Mouse (Mus musculus) layer of hippocampus, postnatal 14 days (tissue): ENCODE measurements at regions not wholly inside any gene's neighbourhood (a gene's known extent, or its start where the extent isn't known, plus 50 kb on each side); places are given as distances from the start of the nearest gene placed in this dataset.
"Not testable (repeated sequence)": the region's sequence is repeated elsewhere in the genome, so short reads cannot be mapped to it uniquely, and the experiment has no call there.

Experiments
- DNase-seq, 2 experiments: peaks; one replicate each; pipeline ENCODE4 v3.0.0; 2021 to 2022; ENCODE audit warnings: low spot score in 2 of 2, mixed read lengths in 1 of 2

DNA sequence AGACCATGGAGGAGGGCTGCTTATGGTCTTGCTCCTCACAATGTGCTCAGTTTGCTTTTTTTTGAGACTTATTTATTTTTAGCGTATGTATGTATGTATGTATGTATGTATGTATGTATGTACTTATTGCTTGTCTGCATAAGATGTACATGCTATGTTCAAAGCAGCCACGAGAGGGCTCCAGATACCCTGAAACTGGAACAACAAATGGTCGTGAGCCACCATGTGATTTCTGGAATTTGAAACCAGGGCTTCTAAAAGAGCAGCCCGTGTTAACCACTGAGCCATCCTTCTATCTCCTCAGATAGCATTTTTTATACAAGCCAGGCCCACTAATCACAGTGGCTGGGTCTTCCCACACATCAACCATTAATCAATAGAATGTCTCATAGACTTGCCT is 611.2 kb downstream of the 5730507C01Rik start:
- DNase-seq: no peak

DNA sequence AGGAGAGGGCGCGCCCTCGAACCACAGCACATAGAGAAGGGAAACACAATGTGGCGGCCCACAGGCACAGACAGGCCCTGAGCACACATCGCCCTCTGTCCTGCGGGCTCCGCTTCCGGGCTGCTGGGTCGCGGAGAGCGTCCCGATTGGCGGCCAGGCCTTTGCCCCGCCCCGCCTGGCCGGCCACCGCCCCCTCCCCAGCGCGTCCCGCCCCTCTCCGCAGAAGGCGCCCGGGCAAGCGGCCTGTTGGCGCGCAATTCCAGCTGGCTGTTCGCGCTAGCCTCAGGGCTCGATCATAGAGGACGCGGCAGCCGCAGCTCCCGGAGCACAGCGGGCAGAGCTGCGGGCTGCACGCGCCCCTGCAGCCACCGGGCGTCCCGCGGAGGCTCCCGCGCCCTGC is 661.3 kb downstream of the 5730507C01Rik start:
- no peak for DNase-seq

DNA sequence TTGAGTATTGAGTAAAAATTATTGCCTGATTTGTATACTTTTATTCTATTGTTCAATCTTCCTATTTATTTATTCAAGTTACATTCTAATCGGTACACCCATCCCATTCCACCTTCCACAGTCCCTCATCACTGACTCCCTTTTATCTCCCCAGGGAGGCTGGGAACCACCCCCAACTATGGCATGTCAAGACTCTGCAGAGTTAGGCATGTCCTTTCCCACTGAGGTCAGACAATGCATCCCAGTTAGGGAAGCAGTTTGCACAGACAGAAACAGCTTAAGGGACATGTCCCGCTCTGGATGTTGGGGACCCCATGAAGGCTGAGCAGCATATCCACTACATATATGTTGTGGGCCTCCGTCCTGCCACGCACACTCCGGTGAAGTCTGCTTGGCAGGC is 678.1 kb downstream of the 5730507C01Rik start:
- DNase-seq: no peak

DNA sequence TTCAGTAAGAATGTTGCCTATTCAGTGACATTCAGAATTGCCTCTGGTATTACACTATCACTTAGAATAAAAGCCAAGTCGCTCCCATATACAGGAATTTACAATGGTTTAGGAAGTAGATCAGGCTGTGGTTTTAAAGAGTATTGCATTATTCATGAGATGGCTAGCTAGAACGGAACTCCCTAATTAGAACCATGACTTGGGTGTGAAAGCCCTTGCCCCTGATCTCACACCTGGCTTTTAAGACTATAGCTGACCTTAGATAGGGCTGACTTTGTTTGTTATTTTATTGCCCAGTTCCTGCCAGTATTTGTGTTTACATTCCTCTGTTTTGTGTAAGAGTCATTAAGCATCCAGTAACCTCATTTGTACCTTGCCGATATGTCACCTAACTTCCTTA is 678.7 kb downstream of the 5730507C01Rik start:
- not testable (repeated sequence) for DNase-seq

DNA sequence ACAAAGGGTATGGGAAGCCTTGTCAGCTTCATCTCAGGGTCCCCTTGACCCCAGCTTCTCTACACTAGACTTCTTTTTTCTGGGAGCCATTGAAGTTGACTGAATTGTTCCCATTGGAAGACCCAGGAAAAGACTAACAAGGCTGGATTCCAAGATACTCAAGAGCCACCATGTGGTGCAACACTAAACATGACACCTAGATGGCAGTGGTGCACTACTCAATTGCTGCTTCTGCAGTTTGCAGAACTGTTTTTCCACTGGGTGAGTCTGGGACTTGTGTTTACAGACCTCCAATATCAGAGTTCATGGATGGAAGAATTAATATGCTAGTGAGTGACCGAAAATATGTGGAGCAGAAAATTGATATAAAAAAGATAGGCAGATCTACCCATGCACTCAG is 709.7 kb downstream of the 5730507C01Rik start:
- not testable (repeated sequence) for DNase-seq

DNA sequence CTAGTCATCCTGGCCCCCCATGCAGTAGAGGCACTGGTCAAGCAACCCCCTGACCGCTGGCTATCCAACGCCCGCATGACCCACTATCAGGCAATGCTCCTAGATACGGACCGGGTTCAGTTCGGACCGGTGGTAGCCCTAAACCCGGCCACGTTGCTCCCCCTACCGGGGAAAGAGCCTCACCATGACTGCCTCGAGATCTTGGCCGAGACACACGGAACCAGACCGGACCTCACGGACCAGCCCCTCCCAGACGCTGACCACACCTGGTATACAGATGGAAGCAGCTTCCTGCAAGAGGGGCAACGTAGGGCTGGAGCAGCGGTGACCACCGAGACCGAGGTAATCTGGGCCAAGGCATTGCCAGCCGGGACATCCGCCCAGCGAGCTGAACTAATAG is 707.6 kb upstream of the Gm21863 start:
- peak; percentile 0 to 1 for DNase-seq

DNA sequence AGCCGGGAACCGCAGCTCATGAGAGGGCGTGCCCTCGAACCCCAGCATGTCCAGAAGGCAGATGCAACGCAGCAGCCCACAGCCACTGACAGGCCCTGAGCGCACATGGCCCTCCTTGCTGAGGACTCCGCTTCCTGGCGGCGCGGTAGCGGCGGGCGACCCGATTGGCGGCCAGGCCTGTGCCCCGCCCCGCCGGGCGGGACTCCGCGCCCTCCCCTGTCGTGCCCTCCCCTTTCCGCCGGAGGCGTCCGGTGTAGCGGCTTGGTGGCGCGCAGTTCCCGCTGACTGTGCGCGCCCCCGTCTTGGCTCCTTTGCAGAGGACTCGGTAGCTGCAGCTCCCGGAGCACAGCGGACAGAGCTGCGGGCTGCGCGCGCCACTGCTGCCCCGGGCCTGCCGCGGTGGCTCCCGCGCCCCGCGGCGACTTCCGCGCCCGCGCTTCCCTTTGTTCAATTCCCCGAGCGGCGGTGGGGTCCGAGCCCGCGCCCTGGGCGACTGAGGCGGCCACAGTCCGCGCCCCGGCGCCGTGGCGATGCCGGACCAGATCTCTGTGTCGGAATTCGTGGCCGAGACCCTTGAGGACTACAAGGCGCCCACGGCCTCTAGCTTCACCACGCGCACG is 665.9 kb upstream of the Gm21863 start:
- DNase-seq: peak; percentile 47 to 66

DNA sequence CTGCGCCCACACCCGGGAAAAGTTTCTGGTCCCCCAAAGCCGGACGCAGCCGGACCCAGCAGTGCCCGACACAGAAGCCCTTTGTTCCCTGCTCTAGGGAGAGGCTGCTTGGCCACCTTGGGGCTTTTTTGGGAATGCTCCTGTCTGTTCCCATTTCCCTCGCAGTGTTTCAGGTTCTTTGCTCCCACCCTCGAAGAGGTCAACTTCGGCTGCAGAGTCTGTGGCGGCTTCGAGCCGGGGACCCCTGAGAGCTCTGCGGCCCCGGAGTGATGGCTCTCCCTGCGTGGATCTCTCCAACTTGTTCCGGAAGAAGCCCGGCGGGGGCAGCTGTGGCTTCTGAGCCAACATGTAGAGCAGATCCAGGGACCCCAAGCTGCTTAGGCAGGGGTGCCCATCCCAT is 665.3 kb upstream of the Gm21863 start:
- DNase-seq: not testable (repeated sequence)

DNA sequence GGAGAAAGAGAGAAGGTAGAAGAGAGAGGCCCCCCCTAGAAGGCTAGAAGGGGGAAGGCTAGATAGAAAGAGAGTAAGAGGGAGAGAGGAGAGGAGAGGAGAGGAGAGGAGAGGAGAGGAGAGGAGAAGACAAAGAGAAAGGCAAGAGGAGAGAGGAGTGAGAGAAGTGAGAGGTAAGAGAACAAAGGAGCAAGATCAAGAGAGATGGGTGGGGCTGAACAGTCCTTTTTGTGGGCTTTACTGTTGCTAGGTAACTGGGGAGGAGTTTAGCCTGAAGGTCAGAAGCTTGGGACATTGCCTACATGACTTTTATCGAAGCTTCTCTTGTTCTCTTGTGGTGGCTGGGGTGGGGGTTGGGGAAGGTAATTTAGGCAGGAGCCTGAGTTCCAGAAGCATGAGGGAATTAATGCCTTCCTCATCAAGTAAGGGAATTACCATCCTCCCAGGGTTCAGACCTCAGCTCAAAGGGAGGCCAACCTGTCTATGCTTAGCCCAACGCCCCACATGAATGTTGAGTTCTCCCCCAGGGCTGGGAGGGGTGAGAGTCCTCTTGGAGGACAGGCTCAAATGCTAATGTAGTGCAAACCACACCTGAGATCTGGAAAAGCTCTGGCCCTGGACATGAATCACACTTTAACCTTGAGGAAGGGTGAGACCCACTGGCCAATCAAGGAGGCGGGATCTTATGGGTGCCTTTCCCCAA is 662.1 kb upstream of the Gm21863 start:
- DNase-seq: not testable (repeated sequence)
